Mouse (Mus musculus) forebrain, embryonic 16.5 days (tissue): ENCODE measurements around the gene Xpot. TPM values are rescaled to one million over a fixed set of nuclear protein-coding genes. Genes with fewer than 3 reads are reported as not detected.

Experiments used
- ATAC-seq: fragments of 200-750 bp; cut with Nextera tagmentation; 2 replicates; pipeline ENCODE4 v1.8.0; 2017; ENCODE audit warnings: mild to moderate bottlenecking, moderate library complexity
- H3K27ac ChIP-seq: fragments of 300-500 bp; sonication (generic); 2 replicates; pipeline ENCODE4 v1.5.1; 2014; ENCODE audit warnings: low read length, control low read depth
- H3K27me3 ChIP-seq: fragments of 300-500 bp; sonication (generic); replicated peaks from 2 replicates; pipeline ENCODE4 v1.6.1; 2014; ENCODE audit warnings: low read length; ENCODE audit not compliant: control insufficient read depth, insufficient read depth
- H3K36me3 ChIP-seq: fragments of 300-500 bp; sonication (generic); 2 replicates; pipeline ENCODE4 v1.6.1; 2014; ENCODE audit not compliant: control insufficient read depth, insufficient read depth
- H3K4me1 ChIP-seq: fragments of 300-500 bp; sonication (generic); replicated peaks from 2 replicates; pipeline ENCODE4 v1.6.1; 2014; ENCODE audit warnings: low read length; ENCODE audit not compliant: control insufficient read depth, insufficient read depth
- H3K4me2 ChIP-seq: fragments of 300-500 bp; sonication (generic); 2 replicates; pipeline ENCODE4 v1.6.1; 2014; ENCODE audit warnings: mild to moderate bottlenecking, low read length, control low read depth
- H3K4me3 ChIP-seq: fragments of 300-500 bp; sonication (generic); replicated peaks from 2 replicates; pipeline ENCODE4 v1.5.1; 2014; ENCODE audit warnings: mild to moderate bottlenecking, low read length, control low read depth
- H3K9ac ChIP-seq: fragments of 300-500 bp; sonication (generic); replicated peaks from 2 replicates; pipeline ENCODE4 v1.6.1; 2014; ENCODE audit warnings: low read depth, low read length, control low read depth
- H3K9me3 ChIP-seq: fragments of 300-500 bp; sonication (generic); 2 replicates; pipeline ENCODE4 v1.6.1; 2016; ENCODE audit warnings: low read length; ENCODE audit not compliant: control insufficient read depth
- WGBS: fragments of 180-500 bp; shearing (Covaris S2); extraction: QIAGEN DNeasy Blood & Tissue Kit; methylation state at CpG from one replicate; pipeline ENCODE4 v1.1.7; 2014; 5-methylcytosine and 5-hydroxymethylcytosine counted together
- polyA plus RNA-seq: library from polyadenylated mRNA; unstranded; fragments of >200 nt; fragmentation: Nextera tagmentation; extraction: Ambion mirVana; gene quantifications from 2 replicates; pipeline ENCODE4 v1.2.1, GENCODE M21; 2015

Xpot gene
- polyA plus RNA-seq, 1 experiment from 2014 or later, result 38.4 TPM

GRCm38 (mm10) chr10:121625407-121626185 lies 536 bp downstream of the Xpot start:
- Histone ChIP-seq H3K4me3 (peak overlapping the region; percentile 94), H3K4me2 (peak overlapping the region; percentile 79), H3K4me1 (peaks cover 13% of the 10 kb centered on the region), H3K9ac (peak overlapping the region; percentile 88), H3K9me3 (no peaks in the 10 kb centered on the region), H3K36me3 (peaks cover 5% of the 10 kb centered on the region; the same call in 1 of the 2 replicates), H3K27me3 (no peaks in the 10 kb centered on the region), H3K27ac (peak overlapping the region; percentile 89)
- WGBS, result under 1% methylated on average over 39 of the region's 41 CpGs
- ATAC-seq, result no peak

GRCm38 (mm10) chr10:121625006-121625405 lies 1.1 kb downstream of the Xpot start:
- Histone ChIP-seq H3K4me3 (peak overlapping the region; percentile 94), H3K4me1 (peaks cover 13% of the 10 kb centered on the region), H3K4me2 (peak overlapping the region; percentile 79), H3K27me3 (no peaks in the 10 kb centered on the region), H3K27ac (no peak overlapping the region), H3K9me3 (no peaks in the 10 kb centered on the region), H3K36me3 (peaks cover 5% of the 10 kb centered on the region; the same call in 1 of the 2 replicates), H3K9ac (peak overlapping the region; percentile 88)
- no peak for ATAC-seq
- 11% methylated on average over 9 of the region's 9 CpGs for WGBS

GRCm38 (mm10) chr10:121623670-121624069 lies 2.5 kb downstream of the Xpot start:
- no peak for ATAC-seq
- no peak overlapping the region for H3K27ac ChIP-seq
- peaks cover 8% of the 10 kb centered on the region for H3K36me3 ChIP-seq
- H3K27me3 ChIP-seq, result no peaks in the 10 kb centered on the region
- no peak overlapping the region for H3K4me2 ChIP-seq
- H3K9ac ChIP-seq, result no peak overlapping the region
- H3K9me3 ChIP-seq, result no peaks in the 10 kb centered on the region
- WGBS, result 90% methylated on average over 7 of the region's 7 CpGs
- no peak overlapping the region for H3K4me3 ChIP-seq
- H3K4me1 ChIP-seq, result peaks cover 13% of the 10 kb centered on the region

- Histone ChIP-seq H3K4me1 (peaks cover 13% of the 10 kb centered on the region), H3K27me3 (no peaks in the 10 kb centered on the region), H3K9me3 (no peaks in the 10 kb centered on the region), H3K36me3 (peaks cover 15% of the 10 kb centered on the region), H3K27ac (no peak overlapping the region), H3K9ac (no peak overlapping the region), H3K4me2 (no peak overlapping the region), H3K4me3 (no peak overlapping the region)
- no peak for ATAC-seq
- 88% methylated on average over 6 of the region's 6 CpGs for WGBS
These were observed 3.7 kb downstream of the Xpot start for GRCm38 (mm10) chr10:121622431-121622830.

GRCm38 (mm10) chr10:121615935-121616334 lies 10.2 kb downstream of the Xpot start:
- WGBS, result 42% methylated on average over 7 of the region's 7 CpGs
- no peak for ATAC-seq
- peaks cover 30% of the 10 kb centered on the region for H3K36me3 ChIP-seq

GRCm38 (mm10) chr10:121615146-121615870 lies 10.8 kb downstream of the Xpot start:
- Histone ChIP-seq H3K9ac (no peak overlapping the region), H3K36me3 (peaks cover 33% of the 10 kb centered on the region), H3K4me3 (no peak overlapping the region), H3K4me1 (no peaks in the 10 kb centered on the region), H3K27me3 (no peaks in the 10 kb centered on the region), H3K27ac (no peak overlapping the region), H3K9me3 (no peaks in the 10 kb centered on the region), H3K4me2 (no peak overlapping the region)
- ATAC-seq, result no peak
- WGBS, result 94% methylated on average over 13 of the region's 13 CpGs

More at GRCm38 (mm10) chr10:121615935-121616334, 10.2 kb downstream of the Xpot start:
- Histone ChIP-seq H3K9ac (no peak overlapping the region), H3K9me3 (no peaks in the 10 kb centered on the region), H3K27ac (no peak overlapping the region), H3K4me3 (no peak overlapping the region), H3K4me2 (no peak overlapping the region), H3K27me3 (no peaks in the 10 kb centered on the region), H3K4me1 (no peaks in the 10 kb centered on the region)

GRCm38 (mm10) chr10:121613570-121613969 lies 12.6 kb downstream of the Xpot start:
- Histone ChIP-seq H3K27me3 (no peaks in the 10 kb centered on the region), H3K4me1 (no peaks in the 10 kb centered on the region), H3K4me2 (no peak overlapping the region), H3K9me3 (no peaks in the 10 kb centered on the region), H3K4me3 (no peak overlapping the region), H3K27ac (no peak overlapping the region), H3K36me3 (peaks cover 38% of the 10 kb centered on the region), H3K9ac (no peak overlapping the region)
- 90% methylated on average over 13 of the region's 13 CpGs for WGBS
- no peak for ATAC-seq

GRCm38 (mm10) chr10:121612448-121612847 lies 13.7 kb downstream of the Xpot start:
- H3K36me3 ChIP-seq, result peaks cover 33% of the 10 kb centered on the region
- H3K27ac ChIP-seq, result no peak overlapping the region
- H3K4me3 ChIP-seq, result no peak overlapping the region
- no peaks in the 10 kb centered on the region for H3K27me3 ChIP-seq
- no peak overlapping the region for H3K4me2 ChIP-seq
- no peaks in the 10 kb centered on the region for H3K4me1 ChIP-seq
- ATAC-seq, result no peak
- WGBS, result 88% methylated on average over 6 of the region's 6 CpGs
- H3K9me3 ChIP-seq, result no peaks in the 10 kb centered on the region
- H3K9ac ChIP-seq, result no peak overlapping the region

- Histone ChIP-seq H3K4me2 (no peak overlapping the region), H3K27me3 (no peaks in the 10 kb centered on the region), H3K9me3 (no peaks in the 10 kb centered on the region), H3K27ac (no peak overlapping the region), H3K4me1 (no peaks in the 10 kb centered on the region), H3K36me3 (peaks cover 35% of the 10 kb centered on the region), H3K9ac (no peak overlapping the region), H3K4me3 (no peak overlapping the region)
- ATAC-seq, result no peak
- WGBS, result 57% methylated on average over 9 of the region's 10 CpGs
These were observed 14.5 kb downstream of the Xpot start for GRCm38 (mm10) chr10:121611587-121611986.
